Mouse (Mus musculus) liver, embryonic 14.5 days (tissue): ENCODE measurements around the gene Vipr2. TPM values are rescaled to one million over a fixed set of nuclear protein-coding genes. Genes with fewer than 3 reads are reported as not detected.

Experiments
- ATAC-seq: fragments of 200-750 bp; cut with Nextera tagmentation; 2 replicates; pipeline ENCODE4 v1.8.0; 2017; ENCODE audit warnings: moderate number of reproducible peaks, mild to moderate bottlenecking, moderate library complexity; ENCODE audit not compliant: insufficient read depth
- DNase-seq, 3 experiments: peaks; one replicate each; pipeline ENCODE4 v3.0.0-alpha.2; 2012 to 2013; ENCODE audit warnings: low read depth in 3 of 3, low spot score in 3 of 3
- H3K27ac ChIP-seq: fragments of 300-500 bp; sonication (generic); 2 replicates; pipeline ENCODE4 v1.5.1; 2014; ENCODE audit warnings: moderate library complexity, mild to moderate bottlenecking, control low read depth, inconsistent platforms
- H3K27me3 ChIP-seq: fragments of 300-500 bp; sonication (generic); 2 replicates; pipeline ENCODE4 v1.6.1; 2014; ENCODE audit warnings: mild to moderate bottlenecking, low read length, moderate library complexity; ENCODE audit not compliant: control insufficient read depth, insufficient read depth
- H3K36me3 ChIP-seq: fragments of 300-500 bp; sonication (generic); replicated peaks from 2 replicates; pipeline ENCODE4 v1.6.1; 2014; ENCODE audit warnings: low read depth; ENCODE audit not compliant: control insufficient read depth, insufficient read depth
- H3K4me1 ChIP-seq, 2 experiments: fragments of 200-500 bp in 1 of 2; fragments of 300-500 bp in 1 of 2; sonication (generic) in 1 of 2; replicated peaks; 2 replicates each; pipeline ENCODE4 v1.6.1; 2012 to 2014; ENCODE audit warnings: antibody characterized with exemption in 1 of 2, inconsistent platforms in 1 of 2, low read length in 1 of 2; ENCODE audit not compliant: control insufficient read depth in 2 of 2, insufficient read depth in 2 of 2
- H3K4me2 ChIP-seq: fragments of 300-500 bp; sonication (generic); 2 replicates; pipeline ENCODE4 v1.6.1; 2014; ENCODE audit warnings: low read depth, mild to moderate bottlenecking, control low read depth, moderate library complexity
- H3K4me3 ChIP-seq, 2 experiments: fragments of 200-500 bp in 1 of 2; fragments of 300-500 bp in 1 of 2; sonication (generic) in 1 of 2; 2 replicates each; pipeline ENCODE4 v1.5.1; 2012 to 2014; ENCODE audit warnings: low read depth in 2 of 2, low read length in 2 of 2, mild to moderate bottlenecking in 2 of 2, control low read depth in 1 of 2, inconsistent platforms in 1 of 2, moderate library complexity in 1 of 2; ENCODE audit not compliant: insufficient read depth in 1 of 2
- H3K9ac ChIP-seq: fragments of 300-500 bp; sonication (generic); replicated peaks from 2 replicates; pipeline ENCODE4 v1.6.1; 2014; ENCODE audit warnings: mild to moderate bottlenecking, control low read depth, moderate library complexity
- H3K9me3 ChIP-seq: fragments of 300-500 bp; sonication (generic); 2 replicates; pipeline ENCODE4 v1.6.1; 2016; ENCODE audit warnings: low read length, mixed read lengths; ENCODE audit not compliant: control insufficient read depth
- CTCF ChIP-seq: IDR thresholded peaks from 2 replicates; pipeline ENCODE4 v1.5.1; 2016; ENCODE audit warnings: antibody characterized with exemption, low read depth, control low read depth
- EP300 ChIP-seq: IDR thresholded peaks from 2 replicates; pipeline ENCODE4 v1.6.1; 2016; ENCODE audit warnings: antibody characterized with exemption, low read depth
- WGBS: fragments of 180-500 bp; shearing (Covaris S2); extraction: QIAGEN DNeasy Blood & Tissue Kit; methylation state at CpG from one replicate; pipeline ENCODE4 v1.1.7; 2014; ENCODE audit not compliant: insufficient replicate concordance; 5-methylcytosine and 5-hydroxymethylcytosine counted together
- polyA plus RNA-seq, 2 experiments: library from polyadenylated mRNA; depleted of rRNA in 1 of 2; stranded (reverse) in 1 of 2; unstranded in 1 of 2; fragments of >200 nt; fragmentation: Nextera tagmentation in 1 of 2; extraction: Ambion mirVana in 1 of 2; gene quantifications; 2 replicates each; pipeline versions ENCODE4 v1.2.1 to v1.2.3; 2012 to 2014

Gene Vipr2
- polyA plus RNA-seq, 2 experiments, result 0.06 to 0.19 TPM

DNA sequence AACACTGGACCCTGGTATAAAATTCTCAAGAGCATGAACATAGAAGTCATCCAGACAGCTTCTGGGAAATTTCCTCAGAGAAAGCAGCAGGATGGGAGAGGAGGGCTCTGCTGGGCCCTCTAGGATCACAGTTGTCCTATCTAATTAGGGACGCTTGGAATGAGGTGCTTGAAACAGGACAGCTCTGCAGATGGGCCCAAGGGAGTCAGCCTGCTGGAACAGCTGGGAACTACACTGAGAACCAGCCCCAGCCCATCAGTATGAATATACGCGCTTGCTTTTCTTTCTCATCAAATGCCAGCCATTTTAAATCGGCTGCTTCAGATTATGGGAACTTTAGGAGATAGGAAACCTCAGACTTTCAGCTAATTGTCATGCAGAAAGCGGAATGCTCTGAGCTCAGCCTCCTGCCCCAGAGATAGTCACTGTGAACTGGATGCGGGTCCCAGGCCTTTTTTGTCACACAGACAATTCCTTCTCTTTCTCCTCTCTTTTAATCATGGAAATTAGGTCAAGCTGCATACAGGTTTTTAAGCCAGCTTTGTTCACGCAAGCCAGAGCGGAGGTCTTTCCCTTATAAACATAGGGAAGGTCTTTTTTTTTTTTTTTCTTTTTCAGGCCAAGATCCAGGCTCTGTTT lies 69.6 kb downstream of the Vipr2 start:
- Histone ChIP-seq H3K9me3 (no peaks in the 10 kb centered on the region), H3K4me3 (no peak overlapping the region), H3K27me3 (no peaks in the 10 kb centered on the region), H3K4me2 (no peak overlapping the region), H3K27ac (no peak overlapping the region), H3K9ac (no peak overlapping the region), H3K4me1 (no peaks in the 10 kb centered on the region), H3K36me3 (no peaks in the 10 kb centered on the region)
- TF ChIP-seq CTCF (no peak), EP300 (no peak)
- WGBS, result 61% methylated on average over 8 of the region's 8 CpGs
- DNase-seq, result no peak
- no peak for ATAC-seq

- ATAC-seq (no peak), DNase-seq (no peak)
- Histone ChIP-seq H3K36me3 (no peaks in the 10 kb centered on the region), H3K27me3 (no peaks in the 10 kb centered on the region), H3K27ac (no peak overlapping the region), H3K9me3 (no peaks in the 10 kb centered on the region), H3K4me3 (no peak overlapping the region), H3K9ac (no peak overlapping the region), H3K4me1 (no peaks in the 10 kb centered on the region), H3K4me2 (no peak overlapping the region)
- TF ChIP-seq EP300 (no peak), CTCF (no peak)
- 61% methylated on average over 9 of the region's 9 CpGs for WGBS
Observed at GRCm38 (mm10) chr12:116152866-116153428, 75.4 kb downstream of the Vipr2 start.

GRCm38 (mm10) chr12:116156792-116157532 lies 79.4 kb downstream of the Vipr2 start:
- WGBS, result 62% methylated on average over 7 of the region's 7 CpGs
- no peaks in the 10 kb centered on the region for H3K9me3 ChIP-seq
- no peaks in the 10 kb centered on the region for H3K36me3 ChIP-seq
- no peak for DNase-seq
- no peak overlapping the region for H3K4me2 ChIP-seq
- H3K27me3 ChIP-seq, result no peaks in the 10 kb centered on the region
- TF ChIP-seq CTCF (no peak), EP300 (no peak)
- H3K9ac ChIP-seq, result no peak overlapping the region
- no peak for ATAC-seq
- no peaks in the 10 kb centered on the region for H3K4me1 ChIP-seq
- no peak overlapping the region for H3K4me3 ChIP-seq
- H3K27ac ChIP-seq, result no peak overlapping the region

- Histone ChIP-seq H3K27me3 (no peaks in the 10 kb centered on the region), H3K27ac (no peak overlapping the region), H3K9ac (no peak overlapping the region), H3K36me3 (no peaks in the 10 kb centered on the region), H3K4me1 (no peaks in the 10 kb centered on the region), H3K4me2 (no peak overlapping the region), H3K9me3 (no peaks in the 10 kb centered on the region), H3K4me3 (no peak overlapping the region)
- TF ChIP-seq EP300 (no peak), CTCF (no peak)
- no peak for ATAC-seq
- no peak for DNase-seq
- 58% methylated on average over 5 of the region's 5 CpGs for WGBS
Observed at GRCm38 (mm10) chr12:116159223-116159622, 81.7 kb downstream of the Vipr2 start.

DNA sequence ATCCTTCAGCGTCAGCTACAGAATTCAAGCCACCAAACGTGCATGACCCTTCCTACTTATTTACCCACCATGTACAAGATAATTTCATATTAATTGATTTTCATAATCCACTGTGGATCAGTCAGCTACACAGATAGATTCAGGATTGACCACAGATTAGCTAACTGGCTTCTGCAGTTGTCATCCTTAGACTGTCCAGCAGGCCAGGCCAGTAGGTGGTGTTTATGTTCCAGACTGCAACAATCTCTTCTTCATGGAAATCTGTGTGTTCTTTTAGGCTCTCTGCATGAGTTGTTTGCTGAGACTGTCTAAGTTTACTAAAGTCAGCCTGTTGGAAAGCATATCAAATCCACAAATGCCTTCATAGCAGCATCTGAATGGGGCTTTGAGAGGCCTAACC lies 82.2 kb downstream of the Vipr2 start:
- ATAC-seq, result no peak

More for the DNA sequence above, 82.2 kb downstream of the Vipr2 start:
- Histone ChIP-seq H3K36me3 (no peaks in the 10 kb centered on the region), H3K4me1 (no peaks in the 10 kb centered on the region), H3K4me2 (no peak overlapping the region), H3K4me3 (no peak overlapping the region), H3K27me3 (no peaks in the 10 kb centered on the region), H3K27ac (no peak overlapping the region), H3K9me3 (no peaks in the 10 kb centered on the region), H3K9ac (no peak overlapping the region)
- 72% methylated on average over 2 of the region's 2 CpGs for WGBS
- TF ChIP-seq EP300, result no peak
- no peak for TF ChIP-seq CTCF
- DNase-seq, result no peak
